Mouse (Mus musculus): ENCODE measurements at regions not wholly inside any gene's neighbourhood (a gene's known extent, or its start where the extent isn't known, plus 50 kb on each side); places are given as distances from the start of the nearest gene placed in this dataset.

- DNase-seq (ENCODE audit: low read depth, low spot score) = no peak
- H3K27me3 ChIP-seq (ENCODE audit: control insufficient read depth, insufficient read depth, low read length, poor library complexity, severe bottlenecking) = no peaks in the 10 kb centered on the region
These were observed 105.6 kb upstream of the Atxn7l3b start for GRCm38 (mm10) chr10:113034356-113034755.

GRCm38 (mm10) chr10:113032870-113033269 lies 104.1 kb upstream of the Atxn7l3b start:
- Histone ChIP-seq H3K27me3 (ENCODE audit: control insufficient read depth, insufficient read depth, low read length, poor library complexity, severe bottlenecking) (no peaks in the 10 kb centered on the region), H3K36me3 (ENCODE audit: control insufficient read depth, insufficient read depth, low read length, poor library complexity, severe bottlenecking) (no peaks in the 10 kb centered on the region)
- no peak for DNase-seq (ENCODE audit: low read depth, low spot score)

More at GRCm38 (mm10) chr10:113034356-113034755, 105.6 kb upstream of the Atxn7l3b start:
- H3K36me3 ChIP-seq (ENCODE audit: control insufficient read depth, insufficient read depth, low read length, poor library complexity, severe bottlenecking) = no peaks in the 10 kb centered on the region

DNA sequence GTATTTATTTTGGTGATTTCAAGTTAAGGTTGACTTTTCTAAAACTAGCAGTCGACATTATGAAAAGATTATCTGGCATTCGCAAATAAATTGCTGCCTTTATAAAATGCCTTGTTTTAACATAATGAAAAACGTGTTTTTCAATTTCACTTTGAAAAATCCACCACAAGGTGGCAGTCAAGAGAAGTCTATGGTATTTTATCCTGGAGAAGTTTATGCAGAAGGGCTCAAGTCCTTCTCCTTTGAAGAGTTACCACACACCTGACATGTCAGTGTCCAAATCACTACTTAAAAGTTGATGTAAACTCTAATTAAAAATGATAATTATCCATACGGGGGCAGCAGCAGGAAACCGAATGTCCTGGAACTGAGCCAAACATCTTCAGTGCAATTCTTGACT lies 98.5 kb upstream of the Atxn7l3b start:
- peak; percentile 0 for DNase-seq (ENCODE audit: low read depth, low spot score)
- H3K36me3 ChIP-seq (ENCODE audit: control insufficient read depth, insufficient read depth, low read length, poor library complexity, severe bottlenecking) = no peaks in the 10 kb centered on the region
- H3K27me3 ChIP-seq (ENCODE audit: control insufficient read depth, insufficient read depth, low read length, poor library complexity, severe bottlenecking) = no peaks in the 10 kb centered on the region

DNA sequence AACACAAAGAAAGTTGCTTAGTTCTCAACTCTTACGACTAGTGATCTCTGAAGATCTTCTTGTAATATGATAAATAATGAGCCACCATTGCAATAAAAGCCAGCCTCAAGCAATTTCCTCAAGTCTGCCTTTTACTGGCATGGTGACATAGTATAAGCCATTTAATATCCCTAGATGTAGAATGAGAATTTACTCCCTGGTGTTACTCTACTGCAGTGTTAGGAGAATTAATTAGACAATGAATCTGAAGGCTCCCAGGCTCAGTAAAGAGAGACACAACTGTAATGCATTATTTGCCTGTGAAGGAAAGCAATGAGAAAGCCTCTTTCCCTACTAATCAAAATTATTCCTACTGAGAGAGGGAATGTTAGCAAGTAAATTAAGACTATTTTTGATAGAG lies 95.8 kb upstream of the Atxn7l3b start:
- DNase-seq (ENCODE audit: low read depth, low spot score) = no peak
- Histone ChIP-seq H3K36me3 (ENCODE audit: control insufficient read depth, insufficient read depth, low read length, poor library complexity, severe bottlenecking) (no peaks in the 10 kb centered on the region), H3K27me3 (ENCODE audit: control insufficient read depth, insufficient read depth, low read length, poor library complexity, severe bottlenecking) (no peaks in the 10 kb centered on the region)

GRCm38 (mm10) chr10:113009124-113009523 lies 80.3 kb upstream of the Atxn7l3b start:
- no peak for DNase-seq (ENCODE audit: low read depth, low spot score)
- Histone ChIP-seq H3K27me3 (ENCODE audit: control insufficient read depth, insufficient read depth, low read length, poor library complexity, severe bottlenecking) (no peaks in the 10 kb centered on the region), H3K36me3 (ENCODE audit: control insufficient read depth, insufficient read depth, low read length, poor library complexity, severe bottlenecking) (no peaks in the 10 kb centered on the region)

GRCm38 (mm10) chr10:112990720-112991119 lies 61.9 kb upstream of the Atxn7l3b start:
- H3K27me3 ChIP-seq (ENCODE audit: control insufficient read depth, insufficient read depth, low read length, poor library complexity, severe bottlenecking) = no peaks in the 10 kb centered on the region
- DNase-seq (ENCODE audit: low read depth, low spot score) = no peak
- no peaks in the 10 kb centered on the region for H3K36me3 ChIP-seq (ENCODE audit: control insufficient read depth, insufficient read depth, low read length, poor library complexity, severe bottlenecking)

GRCm38 (mm10) chr10:112982697-112983096 lies 53.9 kb upstream of the Atxn7l3b start:
- Histone ChIP-seq H3K36me3 (ENCODE audit: control insufficient read depth, insufficient read depth, low read length, poor library complexity, severe bottlenecking) (no peaks in the 10 kb centered on the region), H3K27me3 (ENCODE audit: control insufficient read depth, insufficient read depth, low read length, poor library complexity, severe bottlenecking) (no peaks in the 10 kb centered on the region)
- no peak for DNase-seq (ENCODE audit: low read depth, low spot score)
